Mouse (Mus musculus): Measurements from ENCODE around the gene Lrrc32. TPM values are rescaled to one million over a fixed set of nuclear protein-coding genes. Genes with fewer than 3 reads are reported as not detected.

Lrrc32 gene
- total RNA-seq, 1 experiment, result 0.62 TPM

GRCm38 (mm10) chr7:98503951-98504647, 15.0 kb downstream of the Lrrc32 start:
- no peaks in the 10 kb centered on the region for H3K9me3 ChIP-seq (ENCODE audit: control insufficient read depth, insufficient read depth, low read depth, low read length)
- H3K9ac ChIP-seq (ENCODE audit: insufficient read depth, low read depth, low read length, poor library complexity, severe bottlenecking), result no peak overlapping the region
- H3K4me1 ChIP-seq (ENCODE audit: control insufficient read depth in 2 of 2, insufficient read depth in 2 of 2, low read length in 2 of 2, poor library complexity in 1 of 2), result peaks cover 0 to 3% of the 10 kb centered on the region in 2 experiments; a peak in 1 of 4 replicates
- no peaks in the 10 kb centered on the region for H3K36me3 ChIP-seq (ENCODE audit: control insufficient read depth, insufficient read depth, low read length, poor library complexity, severe bottlenecking)
- H3K4me3 ChIP-seq (ENCODE audit: insufficient read depth in 1 of 2, low read depth in 1 of 2, low read length in 2 of 2, poor library complexity in 1 of 2, severe bottlenecking in 1 of 2), result no peak overlapping the region
- TF ChIP-seq ZNF384 (IDR thresholded peaks at IDR 0.05; ENCODE audit: low read depth, low read length), result no peak
- TF ChIP-seq MAFK (IDR thresholded peaks at IDR 0.05; ENCODE audit: insufficient read depth, low read depth, low read length), result no peak
- no peak for TF ChIP-seq ZC3H11A (IDR thresholded peaks at IDR 0.05; ENCODE audit: borderline replicate concordance, low read depth, low read length)
- no peak for TF ChIP-seq CHD2 (IDR thresholded peaks at IDR 0.05; ENCODE audit: low read depth, low read length)
- no peak for TF ChIP-seq HCFC1 (IDR thresholded peaks at IDR 0.05; ENCODE audit: borderline replicate concordance, insufficient read depth, low read length)
- no peak overlapping the region for H3K27ac ChIP-seq (ENCODE audit: insufficient read depth, low read depth, low read length, poor library complexity, severe bottlenecking)
- in situ Hi-C loops (cut with MboI; ENCODE audit: low sequenced_read_pairs in 2 of 2, unreplicated experiment in 2 of 2), result no loop called here
- DNase-seq (ENCODE audit: low read depth, low spot score), result no peak

- DNase-seq (ENCODE audit: low read depth, low spot score), result no peak
- H3K4me1 ChIP-seq (ENCODE audit: control insufficient read depth in 2 of 2, insufficient read depth in 2 of 2, low read length in 2 of 2, poor library complexity in 1 of 2), result peaks cover 0 to 3% of the 10 kb centered on the region in 2 experiments; a peak in 1 of 4 replicates
- H3K9ac ChIP-seq (ENCODE audit: insufficient read depth, low read depth, low read length, poor library complexity, severe bottlenecking), result no peak overlapping the region
- H3K27ac ChIP-seq (ENCODE audit: insufficient read depth, low read depth, low read length, poor library complexity, severe bottlenecking), result no peak overlapping the region
- in situ Hi-C loops (cut with MboI; ENCODE audit: low sequenced_read_pairs in 2 of 2, unreplicated experiment in 2 of 2), result no loop called here
- H3K36me3 ChIP-seq (ENCODE audit: control insufficient read depth, insufficient read depth, low read length, poor library complexity, severe bottlenecking), result no peaks in the 10 kb centered on the region
- H3K9me3 ChIP-seq (ENCODE audit: control insufficient read depth, insufficient read depth, low read depth, low read length), result no peaks in the 10 kb centered on the region
- TF ChIP-seq ZNF384 (IDR thresholded peaks at IDR 0.05; ENCODE audit: low read depth, low read length) (no peak), MAFK (IDR thresholded peaks at IDR 0.05; ENCODE audit: insufficient read depth, low read depth, low read length) (no peak), CHD2 (IDR thresholded peaks at IDR 0.05; ENCODE audit: low read depth, low read length) (no peak), HCFC1 (IDR thresholded peaks at IDR 0.05; ENCODE audit: borderline replicate concordance, insufficient read depth, low read length) (no peak), ZC3H11A (IDR thresholded peaks at IDR 0.05; ENCODE audit: borderline replicate concordance, low read depth, low read length) (no peak)
- no peak overlapping the region for H3K4me3 ChIP-seq (ENCODE audit: insufficient read depth in 1 of 2, low read depth in 1 of 2, low read length in 2 of 2, poor library complexity in 1 of 2, severe bottlenecking in 1 of 2)
Observed at GRCm38 (mm10) chr7:98504726-98505314, 15.7 kb downstream of the Lrrc32 start.

- no peak overlapping the region for H3K4me3 ChIP-seq (ENCODE audit: insufficient read depth in 1 of 2, low read depth in 1 of 2, low read length in 2 of 2, poor library complexity in 1 of 2, severe bottlenecking in 1 of 2)
- H3K36me3 ChIP-seq (ENCODE audit: control insufficient read depth, insufficient read depth, low read length, poor library complexity, severe bottlenecking), result no peaks in the 10 kb centered on the region
- H3K27ac ChIP-seq (ENCODE audit: insufficient read depth, low read depth, low read length, poor library complexity, severe bottlenecking), result no peak overlapping the region
- no peak overlapping the region for H3K9ac ChIP-seq (ENCODE audit: insufficient read depth, low read depth, low read length, poor library complexity, severe bottlenecking)
- TF ChIP-seq CHD2 (IDR thresholded peaks at IDR 0.05; ENCODE audit: low read depth, low read length) (no peak), MAFK (IDR thresholded peaks at IDR 0.05; ENCODE audit: insufficient read depth, low read depth, low read length) (no peak)
- H3K4me1 ChIP-seq (ENCODE audit: control insufficient read depth in 2 of 2, insufficient read depth in 2 of 2, low read length in 2 of 2, poor library complexity in 1 of 2), result peaks cover 0 to 3% of the 10 kb centered on the region in 2 experiments; a peak in 1 of 4 replicates
- in situ Hi-C loops (cut with MboI; ENCODE audit: low sequenced_read_pairs in 2 of 2, unreplicated experiment in 2 of 2), result no loop called here
- no peaks in the 10 kb centered on the region for H3K9me3 ChIP-seq (ENCODE audit: control insufficient read depth, insufficient read depth, low read depth, low read length)
- no peak for DNase-seq (ENCODE audit: low read depth, low spot score)
Observed at GRCm38 (mm10) chr7:98505664-98506063, 16.6 kb downstream of the Lrrc32 start.

- H3K9ac ChIP-seq (ENCODE audit: insufficient read depth, low read depth, low read length, poor library complexity, severe bottlenecking), result no peak overlapping the region
- no peaks in the 10 kb centered on the region for H3K9me3 ChIP-seq (ENCODE audit: control insufficient read depth, insufficient read depth, low read depth, low read length)
- TF ChIP-seq ZNF384 (IDR thresholded peaks at IDR 0.05; ENCODE audit: low read depth, low read length), result no peak
- TF ChIP-seq MAFK (IDR thresholded peaks at IDR 0.05; ENCODE audit: insufficient read depth, low read depth, low read length), result no peak
- H3K27ac ChIP-seq (ENCODE audit: insufficient read depth, low read depth, low read length, poor library complexity, severe bottlenecking), result no peak overlapping the region
- in situ Hi-C loops (cut with MboI; ENCODE audit: low sequenced_read_pairs in 2 of 2, unreplicated experiment in 2 of 2), result no loop called here
- no peak for DNase-seq (ENCODE audit: low read depth, low spot score)
- H3K4me1 ChIP-seq (ENCODE audit: control insufficient read depth in 2 of 2, insufficient read depth in 2 of 2, low read length in 2 of 2, poor library complexity in 1 of 2), result peaks cover 0 to 5% of the 10 kb centered on the region in 2 experiments; a peak in 2 of 4 replicates
- no peaks in the 10 kb centered on the region for H3K36me3 ChIP-seq (ENCODE audit: control insufficient read depth, insufficient read depth, low read length, poor library complexity, severe bottlenecking)
- H3K4me3 ChIP-seq (ENCODE audit: insufficient read depth in 1 of 2, low read depth in 1 of 2, low read length in 2 of 2, poor library complexity in 1 of 2, severe bottlenecking in 1 of 2), result no peak overlapping the region
Observed at GRCm38 (mm10) chr7:98510961-98511958, 22.2 kb downstream of the Lrrc32 start.
